Mouse (Mus musculus) liver, embryonic 13.5 days (tissue): Measurements from ENCODE around the gene Aldh6a1. TPM values are rescaled to one million over a fixed set of nuclear protein-coding genes. Genes with fewer than 3 reads are reported as not detected.

Source experiments
- ATAC-seq: fragments of 200-750 bp; cut with Nextera tagmentation; 2 replicates; pipeline ENCODE4 v1.8.0; 2017; ENCODE audit warnings: low read depth, mild to moderate bottlenecking, moderate number of reproducible peaks, moderate library complexity
- DNase-seq: peaks from one replicate; pipeline ENCODE4 v3.0.0; 2022
- H3K27ac ChIP-seq: fragments of 300-500 bp; sonication (generic); 2 replicates; pipeline ENCODE4 v1.5.1; 2015; ENCODE audit warnings: moderate library complexity, mild to moderate bottlenecking, inconsistent platforms
- H3K27me3 ChIP-seq: fragments of 300-500 bp; sonication (generic); 2 replicates; pipeline ENCODE4 v1.6.1; 2015; ENCODE audit warnings: mild to moderate bottlenecking, inconsistent platforms
- H3K36me3 ChIP-seq: fragments of 300-500 bp; sonication (generic); 2 replicates; pipeline ENCODE4 v1.6.1; 2015; ENCODE audit warnings: mild to moderate bottlenecking, inconsistent platforms
- H3K4me1 ChIP-seq: fragments of 300-500 bp; sonication (generic); replicated peaks from 2 replicates; pipeline ENCODE4 v1.6.1; 2015; ENCODE audit warnings: inconsistent platforms
- H3K4me2 ChIP-seq: fragments of 300-500 bp; sonication (generic); 2 replicates; pipeline ENCODE4 v1.6.1; 2015; ENCODE audit warnings: inconsistent platforms, mild to moderate bottlenecking, moderate library complexity
- H3K4me3 ChIP-seq: fragments of 300-500 bp; sonication (generic); replicated peaks from 2 replicates; pipeline ENCODE4 v1.5.1; 2015; ENCODE audit warnings: mild to moderate bottlenecking, inconsistent platforms
- H3K9ac ChIP-seq: fragments of 300-500 bp; sonication (generic); 2 replicates; pipeline ENCODE4 v1.6.1; 2015; ENCODE audit warnings: mild to moderate bottlenecking, inconsistent platforms
- H3K9me3 ChIP-seq: fragments of 300-500 bp; sonication (generic); replicated peaks from 2 replicates; pipeline ENCODE4 v1.6.1; 2016; ENCODE audit warnings: inconsistent platforms
- WGBS: fragments of 180-500 bp; shearing (Covaris S2); methylation state at CpG from one replicate; pipeline ENCODE4 v1.1.7; 2015; ENCODE audit not compliant: insufficient replicate concordance; 5-methylcytosine and 5-hydroxymethylcytosine counted together
- polyA plus RNA-seq: library from polyadenylated mRNA; unstranded; fragments of >200 nt; fragmentation: Nextera tagmentation; extraction: Ambion mirVana; gene quantifications from 2 replicates; pipeline ENCODE4 v1.2.1, GENCODE M21; 2015

Aldh6a1 gene
- polyA plus RNA-seq, 1 experiment from 2014 or later: 17.0 TPM

- Histone ChIP-seq H3K9ac (no peak overlapping the region), H3K27ac (no peak overlapping the region), H3K27me3 (no peaks in the 10 kb centered on the region), H3K4me3 (no peak overlapping the region), H3K36me3 (peaks cover 47% of the 10 kb centered on the region), H3K9me3 (no peaks in the 10 kb centered on the region), H3K4me2 (no peak overlapping the region), H3K4me1 (peaks cover 24% of the 10 kb centered on the region)
- 89% methylated on average over 3 of the region's 3 CpGs for WGBS
- DNase-seq: no peak
- ATAC-seq: no peak
These were observed 6.1 kb upstream of the Aldh6a1 start for GRCm38 (mm10) chr12:84456911-84457310.

- peaks cover 6% of the 10 kb centered on the region for H3K36me3 ChIP-seq
- no peaks in the 10 kb centered on the region for H3K9me3 ChIP-seq
- ATAC-seq (no peak), DNase-seq (no peak)
- peak overlapping the region; percentile 87 for H3K9ac ChIP-seq
- H3K4me2 ChIP-seq: peak overlapping the region; percentile 93
- H3K27me3 ChIP-seq: peaks cover 12% of the 10 kb centered on the region; the same call in 1 of the 2 replicates
- peak overlapping the region; percentile 82 for H3K27ac ChIP-seq
- peak overlapping the region; percentile 87 for H3K4me3 ChIP-seq
- WGBS: 2% methylated on average over 11 of the region's 11 CpGs
- peaks cover 37% of the 10 kb centered on the region for H3K4me1 ChIP-seq
These were observed 997 bp upstream of the Aldh6a1 start for GRCm38 (mm10) chr12:84451801-84452200.

- no peak for DNase-seq
- under 1% methylated on average over 6 of the region's 6 CpGs for WGBS
These were observed 470 bp downstream of the Aldh6a1 start for GRCm38 (mm10) chr12:84450351-84450717.

GRCm38 (mm10) chr12:84449887-84450286 lies 917 bp downstream of the Aldh6a1 start:
- no peak for ATAC-seq
- 36% methylated on average over 10 of the region's 10 CpGs for WGBS
- Histone ChIP-seq H3K9ac (peak overlapping the region; percentile 79), H3K9me3 (no peaks in the 10 kb centered on the region), H3K27me3 (peaks cover 17% of the 10 kb centered on the region; the same call in 1 of the 2 replicates), H3K4me1 (peaks cover 37% of the 10 kb centered on the region), H3K27ac (peak overlapping the region; percentile 78; the same call in 1 of the 2 replicates), H3K4me2 (peak overlapping the region; percentile 93), H3K36me3 (0 out of 2 replicates have a peak, but pooled peaks cover under 1% of the 10 kb centered on the region), H3K4me3 (peak overlapping the region; percentile 72)
- no peak for DNase-seq

More at GRCm38 (mm10) chr12:84450351-84450717, 470 bp downstream of the Aldh6a1 start:
- Histone ChIP-seq H3K4me3 (peak overlapping the region; percentile 72), H3K4me1 (peaks cover 37% of the 10 kb centered on the region), H3K4me2 (peak overlapping the region; percentile 93), H3K27ac (peak overlapping the region; percentile 78), H3K9ac (peak overlapping the region; percentile 79), H3K36me3 (0 out of 2 replicates have a peak, but pooled peaks cover 5% of the 10 kb centered on the region), H3K9me3 (no peaks in the 10 kb centered on the region), H3K27me3 (peaks cover 17% of the 10 kb centered on the region; the same call in 1 of the 2 replicates)
- no peak for ATAC-seq

- DNase-seq (no peak), ATAC-seq (no peak)
- WGBS: 67% methylated on average over 6 of the region's 6 CpGs
These were observed 2.6 kb downstream of the Aldh6a1 start for GRCm38 (mm10) chr12:84448181-84448580.

GRCm38 (mm10) chr12:84447386-84447785 lies 3.4 kb downstream of the Aldh6a1 start:
- H3K4me2 ChIP-seq: no peak overlapping the region
- no peaks in the 10 kb centered on the region for H3K9me3 ChIP-seq
- H3K9ac ChIP-seq: no peak overlapping the region
- ATAC-seq (no peak), DNase-seq (no peak)
- H3K4me1 ChIP-seq: peaks cover 18% of the 10 kb centered on the region
- WGBS: 63% methylated on average over 1 of the region's 1 CpGs
- H3K27me3 ChIP-seq: peaks cover 17% of the 10 kb centered on the region; the same call in 1 of the 2 replicates
- H3K27ac ChIP-seq: no peak overlapping the region
- H3K4me3 ChIP-seq: no peak overlapping the region
- H3K36me3 ChIP-seq: no peaks in the 10 kb centered on the region

More at GRCm38 (mm10) chr12:84448181-84448580, 2.6 kb downstream of the Aldh6a1 start:
- Histone ChIP-seq H3K4me3 (no peak overlapping the region), H3K4me1 (peaks cover 26% of the 10 kb centered on the region), H3K36me3 (no peaks in the 10 kb centered on the region), H3K27me3 (peaks cover 17% of the 10 kb centered on the region; the same call in 1 of the 2 replicates), H3K9me3 (no peaks in the 10 kb centered on the region), H3K27ac (no peak overlapping the region), H3K9ac (no peak overlapping the region), H3K4me2 (no peak overlapping the region)

GRCm38 (mm10) chr12:84442526-84442925 lies 8.3 kb downstream of the Aldh6a1 start:
- no peak overlapping the region for H3K27ac ChIP-seq
- DNase-seq (no peak), ATAC-seq (no peak)
- H3K9ac ChIP-seq: no peak overlapping the region
- H3K4me2 ChIP-seq: no peak overlapping the region
- no peak overlapping the region for H3K4me3 ChIP-seq
- 59% methylated on average over 4 of the region's 4 CpGs for WGBS
- peaks cover 10% of the 10 kb centered on the region; the same call in 1 of the 2 replicates for H3K27me3 ChIP-seq
- H3K36me3 ChIP-seq: no peaks in the 10 kb centered on the region
- H3K9me3 ChIP-seq: no peaks in the 10 kb centered on the region
- no peaks in the 10 kb centered on the region for H3K4me1 ChIP-seq

- no peak for DNase-seq
- H3K9ac ChIP-seq: no peak overlapping the region
- ATAC-seq: no peak
- no peaks in the 10 kb centered on the region for H3K36me3 ChIP-seq
- no peak overlapping the region for H3K4me3 ChIP-seq
- H3K9me3 ChIP-seq: no peaks in the 10 kb centered on the region
- no peak overlapping the region for H3K27ac ChIP-seq
- no peaks in the 10 kb centered on the region for H3K4me1 ChIP-seq
- WGBS: 38% methylated on average over 2 of the region's 2 CpGs
- no peak overlapping the region for H3K4me2 ChIP-seq
- H3K27me3 ChIP-seq: no peaks in the 10 kb centered on the region
These were observed 12.1 kb downstream of the Aldh6a1 start for GRCm38 (mm10) chr12:84438697-84439096.

- Histone ChIP-seq H3K4me2 (no peak overlapping the region), H3K27me3 (no peaks in the 10 kb centered on the region), H3K9ac (no peak overlapping the region), H3K27ac (no peak overlapping the region), H3K9me3 (no peaks in the 10 kb centered on the region), H3K4me1 (no peaks in the 10 kb centered on the region), H3K36me3 (no peaks in the 10 kb centered on the region), H3K4me3 (no peak overlapping the region)
- no peak for DNase-seq
- WGBS: 75% methylated on average over 2 of the region's 2 CpGs
- no peak for ATAC-seq
These were observed 21.0 kb downstream of the Aldh6a1 start for GRCm38 (mm10) chr12:84429825-84430224.

- H3K9ac ChIP-seq: no peak overlapping the region
- no peaks in the 10 kb centered on the region for H3K9me3 ChIP-seq
- H3K27me3 ChIP-seq: no peaks in the 10 kb centered on the region
- ATAC-seq: no peak
- no peaks in the 10 kb centered on the region for H3K36me3 ChIP-seq
- H3K4me2 ChIP-seq: no peak overlapping the region
- no peak for DNase-seq
- no peak overlapping the region for H3K27ac ChIP-seq
- WGBS: 54% methylated on average over 3 of the region's 3 CpGs
- H3K4me1 ChIP-seq: no peaks in the 10 kb centered on the region
- H3K4me3 ChIP-seq: no peak overlapping the region
These were observed 26.8 kb downstream of the Aldh6a1 start for GRCm38 (mm10) chr12:84423990-84424389.

- no peak for ATAC-seq
- WGBS: 37% methylated on average over 18 of the region's 18 CpGs
- H3K4me3 ChIP-seq: peak overlapping the region; percentile 72
- H3K9ac ChIP-seq: peak overlapping the region; percentile 83
- peak overlapping the region; percentile 93 for H3K27ac ChIP-seq
- H3K36me3 ChIP-seq: no peaks in the 10 kb centered on the region; the same call in 1 of the 2 replicates
- no peaks in the 10 kb centered on the region for H3K27me3 ChIP-seq
- H3K9me3 ChIP-seq: no peaks in the 10 kb centered on the region
- H3K4me1 ChIP-seq: peaks cover 13% of the 10 kb centered on the region
- H3K4me2 ChIP-seq: peak overlapping the region; percentile 91
- DNase-seq: no peak
These were observed 33.2 kb downstream of the Aldh6a1 start for GRCm38 (mm10) chr12:84417605-84417922.
